Mouse (Mus musculus) neural tube, embryonic 10.5 days (tissue): Measurements from ENCODE around the gene Nelfcd.

Experiments used
- DNase-seq: peaks from one replicate; pipeline ENCODE4 v3.0.0-alpha.2; 2017; ENCODE audit warnings: low spot score; ENCODE audit errors: extremely low spot score

Gene Nelfcd

GRCm38 (mm10) chr2:174415731-174416310 lies at the start of gene Nelfcd:
Gene Nelfcd, plus strand, starts transcription at chr2:174415804.
- DNase-seq, result peak; percentile 98

DNA sequence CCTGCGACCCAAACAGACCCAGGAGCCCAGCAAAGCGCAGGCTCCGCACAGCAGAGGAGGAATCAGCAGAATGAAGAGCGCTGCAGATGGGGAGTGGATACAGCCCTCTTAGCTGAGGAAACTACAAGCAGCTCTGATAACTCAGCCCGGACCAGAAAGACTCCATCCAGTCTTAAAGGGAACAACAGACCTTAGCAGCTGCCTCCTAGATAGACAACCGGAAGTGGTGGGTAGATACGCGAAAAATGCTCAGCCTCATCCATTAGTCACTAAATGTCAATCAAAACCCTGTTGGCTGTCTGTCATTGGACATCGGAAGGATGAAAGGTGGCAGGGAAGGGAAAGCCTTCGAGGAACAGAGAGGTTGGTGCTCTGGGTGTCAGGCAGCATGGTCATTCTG lies 49.0 kb upstream of the Nelfcd start:
- DNase-seq, result peak; percentile 3

- no peak for DNase-seq
Measured at GRCm38 (mm10) chr2:174381021-174381420, 34.6 kb upstream of the Nelfcd start.

DNA sequence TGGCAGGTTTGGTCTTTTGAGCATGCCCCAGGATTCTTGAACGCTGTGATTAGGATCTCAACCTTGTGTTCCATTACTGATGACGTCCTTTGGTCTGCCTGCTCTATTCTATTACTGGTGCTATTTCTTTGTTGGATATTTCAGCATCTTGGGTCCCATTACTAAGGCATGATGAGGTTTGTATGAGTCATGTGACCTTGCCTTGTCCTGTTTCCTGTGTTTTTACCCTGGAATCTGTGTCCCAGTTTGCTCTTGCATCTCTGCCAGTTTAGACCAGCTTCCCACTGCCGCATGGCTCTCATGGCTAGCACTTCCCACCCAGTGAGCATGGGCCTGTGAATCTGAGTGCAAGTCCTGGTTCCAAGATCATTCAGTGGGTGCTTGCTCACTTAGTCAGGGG lies 23.7 kb upstream of the Nelfcd start:
- no peak for DNase-seq

GRCm38 (mm10) chr2:174392554-174392953 lies 23.1 kb upstream of the Nelfcd start:
- DNase-seq, result no peak

GRCm38 (mm10) chr2:174393383-174393782 lies 22.2 kb upstream of the Nelfcd start:
- DNase-seq, result no peak

DNA sequence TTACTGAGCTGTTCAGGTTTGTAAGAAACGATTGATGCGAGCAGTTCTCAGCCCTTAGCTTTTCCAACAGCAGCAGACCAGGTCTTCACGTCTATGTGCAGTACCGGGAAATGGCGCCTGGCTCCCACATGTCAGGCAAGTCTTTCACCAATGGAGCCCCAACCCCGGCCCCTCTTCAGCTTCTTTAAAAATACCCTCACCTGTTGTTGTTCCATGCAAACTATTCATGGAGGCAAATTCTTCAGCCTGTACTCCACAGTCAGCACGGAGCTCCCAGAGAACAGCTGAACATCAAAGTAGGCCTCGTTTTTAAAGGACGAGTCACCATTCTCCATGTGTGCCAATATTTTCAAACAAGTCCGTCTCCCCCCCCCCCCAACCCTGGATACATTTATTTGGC lies 19.0 kb upstream of the Nelfcd start:
- DNase-seq, result peak; percentile 11

DNA sequence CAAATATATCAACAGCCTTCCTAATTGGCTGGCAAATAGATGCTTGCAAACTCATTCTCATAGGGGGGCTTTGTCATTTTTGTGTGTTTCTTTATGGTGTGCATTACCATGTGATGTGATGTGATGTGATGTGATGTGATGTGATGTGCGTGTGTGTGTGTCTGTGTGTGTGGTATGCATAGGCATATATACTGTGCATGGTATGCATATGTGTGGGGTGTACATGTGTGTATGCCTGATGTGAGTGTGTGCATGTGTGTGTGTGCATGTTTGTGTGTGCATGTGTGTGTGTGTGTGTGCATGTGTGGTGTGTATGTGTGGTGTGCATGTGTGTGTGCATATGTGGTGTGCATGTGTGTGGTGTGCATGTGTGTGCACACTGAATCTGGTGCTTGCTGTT lies 18.5 kb upstream of the Nelfcd start:
- DNase-seq, result peak; percentile 7

- peak; percentile 5 for DNase-seq
Measured at GRCm38 (mm10) chr2:174397881-174398280, 17.7 kb upstream of the Nelfcd start.

DNA sequence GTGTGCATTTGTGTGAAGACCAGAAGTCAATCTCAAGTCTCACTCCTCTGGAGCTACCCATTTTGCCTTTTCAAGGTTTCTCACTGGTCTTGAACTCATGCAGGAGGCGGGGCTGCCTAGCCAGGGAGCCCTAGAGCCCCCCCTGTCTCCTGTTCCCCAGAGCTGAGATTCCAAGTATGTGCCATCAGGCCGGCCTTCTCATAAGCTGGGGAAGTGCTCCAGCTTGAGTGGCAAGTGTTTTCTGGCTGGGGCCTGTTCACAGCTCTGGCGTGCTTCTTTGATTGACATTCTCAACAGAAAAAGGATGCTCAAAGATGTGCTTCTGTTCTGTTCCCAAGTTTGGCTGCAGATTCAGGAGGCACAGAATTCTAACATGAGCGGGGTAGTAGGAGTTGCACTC lies 15.2 kb upstream of the Nelfcd start:
- no peak for DNase-seq

GRCm38 (mm10) chr2:174410222-174410621 lies 5.4 kb upstream of the Nelfcd start:
- no peak for DNase-seq

- DNase-seq, result no peak
Measured at GRCm38 (mm10) chr2:174413127-174413526, 2.5 kb upstream of the Nelfcd start.

- no peak for DNase-seq
Measured at GRCm38 (mm10) chr2:174415001-174415730, 438 bp upstream of the Nelfcd start.

DNA sequence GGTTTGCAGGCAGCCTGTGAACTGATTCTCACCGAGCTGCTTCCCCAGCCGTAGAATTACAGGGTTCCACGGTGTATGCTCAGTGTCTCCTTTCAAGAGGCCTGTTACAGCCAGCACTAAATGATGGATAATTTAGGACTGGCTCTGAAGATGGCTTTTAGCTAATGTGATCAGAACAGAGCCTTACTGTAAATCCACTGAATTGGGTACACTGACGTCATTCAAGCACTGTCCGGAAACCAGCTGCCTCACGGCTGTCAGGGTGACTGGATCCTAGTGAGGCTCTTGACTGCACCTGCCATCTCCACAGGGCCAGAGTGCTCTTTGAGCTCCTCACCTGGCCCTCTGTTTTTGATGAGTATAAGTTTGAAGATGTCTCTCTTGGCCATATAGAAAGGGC lies 5.5 kb downstream of the Nelfcd start:
- no peak for DNase-seq

- DNase-seq, result no peak
Measured at GRCm38 (mm10) chr2:174424301-174425085, 8.9 kb downstream of the Nelfcd start.

- DNase-seq, result no peak
Measured at GRCm38 (mm10) chr2:174426856-174427255, 11.3 kb downstream of the Nelfcd start.

GRCm38 (mm10) chr2:174428076-174428835 lies 12.7 kb downstream of the Nelfcd start:
- DNase-seq, result no peak

GRCm38 (mm10) chr2:174428996-174429591 lies 13.5 kb downstream of the Nelfcd start:
- no peak for DNase-seq

- no peak for DNase-seq
Measured at GRCm38 (mm10) chr2:174434943-174435342, 19.3 kb downstream of the Nelfcd start.

DNA sequence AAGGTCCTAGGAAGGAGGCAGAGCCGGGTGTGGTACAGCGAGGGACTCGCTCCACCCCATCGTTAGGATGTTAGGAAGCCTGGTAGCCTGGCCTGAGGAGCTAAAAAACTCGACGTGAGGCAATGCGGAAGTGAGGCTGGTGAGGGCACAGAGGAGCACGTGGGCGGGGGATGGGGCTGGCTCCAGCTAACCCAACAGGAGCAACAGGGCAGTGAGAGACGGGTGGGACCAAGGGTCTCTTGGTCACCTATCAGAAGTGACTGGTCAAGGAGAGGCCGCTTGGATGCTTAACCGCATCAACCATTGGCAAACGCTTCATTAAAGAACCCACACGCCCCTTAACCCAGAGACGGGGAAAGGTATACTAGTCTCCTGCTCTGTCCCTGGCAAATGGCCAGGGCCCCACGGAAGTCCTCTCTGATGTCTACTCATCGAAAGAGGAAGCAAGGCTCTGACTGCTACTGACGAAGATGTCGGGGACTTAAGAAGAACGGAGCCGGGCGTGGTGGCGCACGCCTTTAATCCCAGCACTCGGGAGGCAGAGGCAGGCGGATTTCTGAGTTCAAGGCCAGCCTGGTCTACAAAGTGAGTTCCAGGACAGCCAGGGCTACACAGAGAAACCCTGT lies 20.6 kb downstream of the Nelfcd start:
- DNase-seq, result no peak
